Comparison of ENCODE assay signal across 8 mouse cellular contexts in genomic region chr2:156990727-156991431, GRCm38 (mm10). TPM values are rescaled to one million over a fixed set of nuclear protein-coding genes. Genes with fewer than 3 reads are reported as not detected.
DNase-seq lines count a peak whose midpoint lies in the region; ATAC-seq and TF ChIP-seq lines count a peak whose summit lies in the region.

No protein-coding gene starts in this region.

- 22% methylated on average over 16 of the region's 16 CpGs for WGBS in thymus, adult 2 months
- 2% methylated on average over 16 of the region's 16 CpGs for WGBS in limb, embryonic 11.5 days
- 3% methylated on average over 16 of the region's 16 CpGs for WGBS in neural tube, embryonic 15.5 days

- H3K4me3 ChIP-seq in thymus, adult 2 months (ENCODE audit: control insufficient read depth, insufficient read depth, low read length) = peak overlapping the region; percentile 83
- peak overlapping the region; percentile 91 for H3K4me3 ChIP-seq in limb, embryonic 11.5 days (ENCODE audit: low read depth, low read length)
- H3K4me3 ChIP-seq in neural tube, embryonic 15.5 days (replicated peaks) = peak overlapping the region; percentile 70

- peak overlapping the region; percentile 92 for H3K4me2 ChIP-seq in limb, embryonic 11.5 days (ENCODE audit: low read depth, severe bottlenecking)
- peak overlapping the region; percentile 86 for H3K4me2 ChIP-seq in neural tube, embryonic 15.5 days

- H3K4me1 ChIP-seq in thymus, adult 2 months (replicated peaks; ENCODE audit: control insufficient read depth, insufficient read depth, low read length) = peaks cover 7% of the 10 kb centered on the region
- H3K4me1 ChIP-seq in limb, embryonic 11.5 days (ENCODE audit: control insufficient read depth, insufficient read depth, low read length) = peaks cover 6% of the 10 kb centered on the region; the same call in 1 of the 2 replicates
- peaks cover 15% of the 10 kb centered on the region for H3K4me1 ChIP-seq in neural tube, embryonic 15.5 days

- DNase-seq in adrenal gland, adult 2 months = peak; percentile 21
- no peak for DNase-seq in adrenal gland, postnatal 14 days
- peak; percentile 32 for DNase-seq in thymus, adult 2 months
- DNase-seq in thymus, postnatal 0 days (ENCODE audit: low spot score) = no peak
- peak; percentile 12 for DNase-seq in heart, postnatal 4 days
- DNase-seq in limb, embryonic 11.5 days (ENCODE audit: low spot score) = no peak
- DNase-seq in spleen, postnatal 14 days (ENCODE audit: low spot score in 2 of 2) = no peak

- TF ChIP-seq POLR2A in thymus, adult 2 months (IDR thresholded peaks at IDR 0.05; ENCODE audit: control insufficient read depth, extremely low read depth, insufficient read depth, low read length, poor library complexity) = no peak

- H3K9me3 ChIP-seq in limb, embryonic 11.5 days (ENCODE audit: control insufficient read depth, low read length) = no peaks in the 10 kb centered on the region
- H3K9me3 ChIP-seq in neural tube, embryonic 15.5 days (replicated peaks) = no peaks in the 10 kb centered on the region

- no peaks in the 10 kb centered on the region for H3K27me3 ChIP-seq in thymus, adult 2 months (ENCODE audit: control insufficient read depth, insufficient read depth, low read length)
- no peaks in the 10 kb centered on the region for H3K27me3 ChIP-seq in limb, embryonic 11.5 days (ENCODE audit: control insufficient read depth, insufficient read depth, low read length)
- H3K27me3 ChIP-seq in neural tube, embryonic 15.5 days (replicated peaks) = no peaks in the 10 kb centered on the region

- no peak overlapping the region for H3K27ac ChIP-seq in thymus, adult 2 months (ENCODE audit: control insufficient read depth, insufficient read depth, low read length)
- no peak overlapping the region for H3K27ac ChIP-seq in limb, embryonic 11.5 days (replicated peaks; ENCODE audit: low read depth, low read length)
- H3K27ac ChIP-seq in neural tube, embryonic 15.5 days (replicated peaks) = peak overlapping the region; percentile 84

- H3K9ac ChIP-seq in limb, embryonic 11.5 days (ENCODE audit: low read length) = peak overlapping the region; percentile 76; the same call in 1 of the 2 replicates
- peak overlapping the region; percentile 84 for H3K9ac ChIP-seq in neural tube, embryonic 15.5 days (replicated peaks)

- ATAC-seq in limb, embryonic 11.5 days (ENCODE audit: insufficient number of reproducible peaks, low FRiP score, low TSS enrichment, low read depth) = no peak
- no peak for ATAC-seq in neural tube, embryonic 15.5 days (ENCODE audit: low FRiP score)

- no peaks in the 10 kb centered on the region for H3K36me3 ChIP-seq in thymus, adult 2 months (ENCODE audit: control insufficient read depth, insufficient read depth, low read length)
- peaks cover 5% of the 10 kb centered on the region; the same call in 1 of the 2 replicates for H3K36me3 ChIP-seq in limb, embryonic 11.5 days (ENCODE audit: control insufficient read depth, insufficient read depth, low read length)
- H3K36me3 ChIP-seq in neural tube, embryonic 15.5 days = 0 out of 2 replicates have a peak, but pooled peaks cover 2% of the 10 kb centered on the region

- no peak for TF ChIP-seq CTCF in thymus, adult 2 months (IDR thresholded peaks at IDR 0.05; ENCODE audit: borderline replicate concordance, control insufficient read depth, extremely low read depth, insufficient read depth, low read length, poor library complexity)

RNA-seq across cellular contexts. Expression of gene Ndrg3, which starts 1.0 kb away (rescaled TPM):
- 10 to 100 TPM; 68.0 to 72.5 TPM for total RNA-seq in adrenal gland, adult 2 months (2021)
- polyA plus RNA-seq in adrenal gland, adult 2 months (2012; rRNA removed) = 37.7 and 41.7 TPM in 2 replicates
- 53.4 and 64.4 TPM in 2 replicates for total RNA-seq in adrenal gland, postnatal 14 days (2021)
- polyA plus RNA-seq in thymus, adult 2 months (2012; rRNA removed) = 171 and 197 TPM in 2 replicates
- 125 and 141 TPM in 2 replicates for polyA plus RNA-seq in thymus, postnatal 0 days (2015; fragmentation: Nextera tagmentation; extraction: Ambion mirVana)
- 10 to 100 TPM; 23.0 to 27.2 TPM for total RNA-seq in heart, postnatal 4 days (2021)
- 40.3 and 40.7 TPM in 2 replicates for polyA plus RNA-seq in limb, embryonic 11.5 days (2014; fragmentation: Nextera tagmentation; extraction: Ambion mirVana)
- 158 and 168 TPM in 2 replicates for polyA plus RNA-seq in neural tube, embryonic 15.5 days (2015; fragmentation: Nextera tagmentation; extraction: Ambion mirVana)

RNA-seq across cellular contexts. Expression of gene Dsn1, which starts 16.1 kb away (rescaled TPM):
- total RNA-seq in adrenal gland, adult 2 months (2021) = 1 to 10 TPM; 4.1 to 6.3 TPM
- polyA plus RNA-seq in adrenal gland, adult 2 months (2012; rRNA removed) = 0.76 and 0.77 TPM in 2 replicates
- total RNA-seq in adrenal gland, postnatal 14 days (2021) = 8.3 and 9.2 TPM in 2 replicates
- polyA plus RNA-seq in thymus, adult 2 months (2012; rRNA removed) = 11.9 and 12.3 TPM in 2 replicates
- 30.9 and 31.3 TPM in 2 replicates for polyA plus RNA-seq in thymus, postnatal 0 days (2015; fragmentation: Nextera tagmentation; extraction: Ambion mirVana)
- total RNA-seq in heart, postnatal 4 days (2021) = 10 to 100 TPM; 21.5 to 24.3 TPM
- 55.5 and 57.0 TPM in 2 replicates for polyA plus RNA-seq in limb, embryonic 11.5 days (2014; fragmentation: Nextera tagmentation; extraction: Ambion mirVana)
- 8.3 and 13.8 TPM in 2 replicates for polyA plus RNA-seq in neural tube, embryonic 15.5 days (2015; fragmentation: Nextera tagmentation; extraction: Ambion mirVana)

Comparison
In these comparisons a context has a peak if more than half of its experiments do, and no peak if none do; other contexts are left out.
1. DNase-seq: peak in adrenal gland, adult 2 months (single experiment), thymus, adult 2 months (single experiment) and heart, postnatal 4 days (single experiment); none in adrenal gland, postnatal 14 days (single experiment), thymus, postnatal 0 days (single experiment), limb, embryonic 11.5 days (single experiment) and spleen, postnatal 14 days (0 of 2).
2. Peak in every context shown above with its lines, with median percentiles within 50 percentile points of each other: H3K4me3 ChIP-seq.